Mouse (Mus musculus) gastrocnemius, adult 18-20 months (tissue): ENCODE data around the gene Slc25a42. TPM values are rescaled to one million over a fixed set of nuclear protein-coding genes. Genes with fewer than 3 reads are reported as not detected.
A peak's percentile ranks its signal among the peaks of the same experiment; 100 is the strongest.

ENCODE experiments used
- DNase-seq: peaks from one replicate; pipeline ENCODE4 v3.0.0; 2021; ENCODE audit warnings: low spot score
- long read RNA-seq, 2 experiments: library from polyadenylated mRNA; stranded (forward); transcript quantifications; one replicate each; pipeline ENCODE4 v2.0.0; 2021
- total RNA-seq, 2 experiments: library from RNA; stranded (reverse); gene quantifications; 2 replicates each; pipeline ENCODE4 v1.2.3; 2021

Gene Slc25a42
- total RNA-seq, result 10 to 100 TPM; 26.7 to 31.1 TPM
- long read RNA-seq, experiment 1, transcript Slc25a42-202 (8 exons, 3,196 nt), result major isoform, 6 of 10 reads
- long read RNA-seq, experiment 1, partial matches to known transcripts, result 0 of 10 reads
- long read RNA-seq, experiment 1, other reads (novel, unspliced or antisense), result 3 of 10 reads
- long read RNA-seq, experiment 2, partial matches to known transcripts, result 1 of 10 reads
- long read RNA-seq, experiment 2, other reads (novel, unspliced or antisense), result 2 of 10 reads

DNA sequence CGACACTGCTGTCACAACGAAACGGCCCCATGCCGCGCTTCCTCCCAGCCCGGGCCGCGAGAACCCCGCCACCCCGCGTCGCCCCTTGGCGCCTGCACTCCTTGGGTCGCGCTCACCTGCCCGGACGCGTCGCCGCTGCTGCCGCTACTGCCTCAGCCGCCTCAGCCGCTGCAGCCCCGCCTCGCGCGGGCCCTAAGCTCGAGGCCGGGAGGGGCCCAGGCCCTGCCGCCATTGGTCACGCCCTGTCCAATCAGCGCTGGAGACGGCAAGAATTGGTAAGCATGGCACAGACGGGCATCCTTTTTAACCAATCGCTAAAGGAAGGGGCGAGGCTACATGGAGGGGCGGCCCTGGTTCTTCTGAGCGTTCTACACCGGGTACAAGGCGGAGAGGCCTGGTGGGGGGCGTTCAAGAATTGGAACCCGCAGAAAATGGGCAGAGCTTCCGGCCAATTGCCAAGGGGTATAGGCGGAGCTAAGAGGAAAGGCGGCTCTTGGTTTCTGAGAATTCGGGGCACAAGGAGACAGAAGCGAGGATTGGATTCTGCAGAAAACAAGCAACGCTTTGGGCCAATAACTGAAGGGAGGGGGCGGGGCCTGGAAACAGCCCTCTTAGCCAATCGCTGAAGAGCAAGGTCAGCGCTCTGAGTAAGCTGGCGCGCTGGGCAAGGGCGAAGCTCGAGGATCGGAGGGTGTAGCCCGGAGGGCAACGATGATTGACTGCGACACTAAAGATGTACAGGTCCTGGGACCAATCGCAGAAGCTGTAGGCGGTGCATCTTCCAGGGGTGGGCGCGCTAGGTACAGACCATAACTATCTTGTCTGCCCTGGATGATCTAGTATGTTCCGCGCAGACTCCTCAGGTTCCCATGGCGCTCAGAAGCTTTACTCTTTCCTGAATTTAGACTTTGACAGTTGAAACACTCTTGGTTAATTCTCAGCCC, at the start of gene Slc25a42:
Gene Slc25a42 (minus strand): TSS at position 194 of the 944 bp plus-strand sequence.
- peak; percentile 99 for DNase-seq

DNA sequence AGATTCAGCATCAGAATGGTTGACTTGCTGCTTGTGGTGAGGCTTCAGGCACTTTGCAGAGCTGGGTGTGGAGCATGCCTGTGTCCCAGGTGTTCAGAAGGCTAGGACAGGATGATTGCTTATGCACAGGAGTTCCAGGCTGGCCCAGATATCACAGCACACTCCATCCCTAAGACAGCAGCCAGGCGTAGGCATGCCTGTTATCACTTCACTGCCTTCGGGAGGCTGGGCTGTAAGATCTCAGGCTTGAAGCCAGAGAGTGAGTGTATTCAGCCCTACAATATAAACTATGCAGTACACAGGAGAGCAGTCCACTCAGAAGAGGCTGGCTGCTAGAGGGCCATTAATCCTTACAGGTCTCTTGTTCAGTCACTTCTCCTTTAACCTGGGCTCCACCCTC, 46.9 kb upstream of the Slc25a42 start:
- DNase-seq, result no peak

DNA sequence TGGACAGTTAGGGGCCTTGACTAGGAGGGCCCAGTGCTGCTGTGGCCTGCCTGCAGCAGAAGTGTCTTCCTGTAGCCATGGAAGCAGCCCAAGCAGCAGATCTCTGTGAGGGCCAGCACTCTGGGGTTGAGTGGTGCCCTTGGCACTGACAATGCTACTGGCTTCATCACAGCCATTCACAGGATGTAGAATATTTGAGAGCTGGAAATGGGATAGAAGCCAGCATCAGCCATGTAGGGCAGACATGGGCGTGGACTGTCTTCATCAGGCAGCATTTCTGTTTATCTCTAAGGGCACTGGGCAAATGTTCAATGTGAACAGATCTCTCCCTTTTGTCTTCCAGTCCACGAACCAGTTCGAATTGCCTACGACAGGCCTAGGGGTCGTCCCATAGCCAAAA, 46.5 kb upstream of the Slc25a42 start:
- DNase-seq, result no peak

DNA sequence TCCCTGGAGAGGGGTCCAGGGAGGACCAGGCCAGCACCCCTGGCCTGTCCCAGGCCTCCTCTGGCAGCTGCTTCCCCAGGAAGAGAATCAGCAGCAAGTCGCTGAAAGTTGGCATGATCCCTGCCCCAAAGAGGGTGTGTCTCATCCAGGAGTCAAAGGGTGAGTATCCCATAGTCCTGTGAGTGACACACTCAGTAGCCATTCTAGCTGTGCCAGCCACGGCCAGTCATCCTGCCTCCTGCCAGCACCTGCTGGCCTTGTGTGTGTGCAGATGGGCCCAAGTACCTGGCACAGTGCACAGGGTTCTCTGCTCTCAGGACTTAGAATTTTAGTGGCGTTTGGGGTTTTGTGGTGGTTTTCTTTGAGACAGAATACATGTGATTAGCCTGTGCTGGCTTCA, 45.4 kb upstream of the Slc25a42 start:
- no peak for DNase-seq

DNA sequence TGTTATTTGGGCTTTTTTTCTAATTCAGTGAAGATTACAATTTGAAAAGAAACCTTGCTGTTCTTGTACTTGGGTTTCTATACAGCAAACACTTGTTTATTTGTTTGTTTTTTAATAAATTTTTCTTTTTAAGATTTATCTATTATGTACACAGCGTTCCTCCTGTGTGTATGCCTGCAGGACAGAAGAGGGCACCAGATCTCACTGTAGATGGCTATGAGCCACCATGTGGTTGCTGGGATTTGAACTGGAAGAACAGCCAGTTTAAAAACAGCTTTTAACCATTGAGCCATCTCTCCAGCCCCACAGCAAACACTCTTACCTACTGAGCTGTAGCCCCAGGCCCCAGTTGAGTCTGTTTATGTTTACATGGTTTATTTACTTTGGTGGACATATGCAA, 42.5 kb upstream of the Slc25a42 start:
- DNase-seq, result no peak

DNA sequence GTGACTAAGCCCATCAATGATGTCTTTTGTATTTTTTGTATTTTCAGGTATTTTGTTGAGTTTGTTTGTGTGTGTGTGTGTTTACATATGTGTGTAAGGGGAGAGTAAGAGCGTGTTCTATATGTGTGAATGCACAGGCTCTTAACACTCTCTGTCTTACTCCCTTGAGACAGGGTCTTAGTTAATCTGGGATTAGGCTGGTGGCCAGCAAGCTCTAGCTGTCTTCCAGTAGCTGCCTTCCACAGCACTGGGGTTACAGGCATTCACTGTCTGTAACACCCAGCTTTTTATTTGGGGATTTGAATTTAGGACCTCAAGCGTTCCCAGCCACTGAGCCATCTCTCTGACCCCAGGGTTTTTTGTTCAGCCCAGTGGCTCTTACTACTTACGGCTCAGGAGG, 35.7 kb upstream of the Slc25a42 start:
- DNase-seq, result no peak

DNA sequence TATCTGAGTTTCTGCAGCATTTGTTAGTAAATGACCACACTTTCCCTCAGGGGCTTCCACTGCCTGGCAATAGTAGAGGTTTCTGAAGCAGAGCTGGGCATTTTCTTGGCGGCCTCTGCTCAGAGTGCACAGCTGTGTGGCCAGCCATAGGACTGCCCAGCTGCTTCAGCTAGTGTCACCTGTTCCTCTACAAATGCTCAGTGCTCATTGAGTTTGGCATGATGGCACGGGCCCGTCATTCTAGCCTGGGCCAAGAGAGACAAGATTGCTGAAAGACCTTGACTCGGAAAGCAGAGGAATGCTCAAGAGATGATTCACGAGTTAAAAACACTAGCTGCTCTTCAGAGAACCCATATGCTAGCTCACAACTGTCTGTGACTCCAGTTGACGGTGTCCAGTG, 34.5 kb upstream of the Slc25a42 start:
- DNase-seq, result peak; percentile 19

GRCm38 (mm10) chr8:70240642-70241041, 28.5 kb upstream of the Slc25a42 start:
- no peak for DNase-seq

DNA sequence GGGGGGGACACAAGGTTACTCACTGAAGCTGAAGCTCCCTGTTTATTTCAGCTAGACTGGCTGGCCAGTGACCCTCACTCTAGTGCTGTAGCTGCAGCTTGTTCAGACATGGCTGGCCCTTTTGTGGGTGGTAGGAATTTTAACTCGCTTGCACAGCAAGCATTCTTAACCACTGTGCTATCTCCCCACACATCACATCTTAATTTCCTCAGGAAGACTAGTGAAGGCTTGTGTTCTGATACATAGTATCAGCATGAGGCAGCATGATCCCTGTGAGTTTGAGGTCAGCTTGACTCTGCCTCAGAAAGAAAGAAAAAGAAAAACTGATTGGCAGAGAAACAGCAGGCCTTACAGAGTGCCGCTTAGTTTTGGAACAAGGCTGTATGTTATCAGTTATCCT, 25.7 kb upstream of the Slc25a42 start:
- no peak for DNase-seq

GRCm38 (mm10) chr8:70234781-70235128, 22.6 kb upstream of the Slc25a42 start:
- no peak for DNase-seq

GRCm38 (mm10) chr8:70234080-70234780, 22.1 kb upstream of the Slc25a42 start, which contains the start of the genes Sugp2 and Armc6:
TSS of gene Sugp2 (plus strand) at chr8:70234226.
TSS of gene Armc6 (minus strand) at chr8:70234466.
- peak; percentile 94 for DNase-seq

DNA sequence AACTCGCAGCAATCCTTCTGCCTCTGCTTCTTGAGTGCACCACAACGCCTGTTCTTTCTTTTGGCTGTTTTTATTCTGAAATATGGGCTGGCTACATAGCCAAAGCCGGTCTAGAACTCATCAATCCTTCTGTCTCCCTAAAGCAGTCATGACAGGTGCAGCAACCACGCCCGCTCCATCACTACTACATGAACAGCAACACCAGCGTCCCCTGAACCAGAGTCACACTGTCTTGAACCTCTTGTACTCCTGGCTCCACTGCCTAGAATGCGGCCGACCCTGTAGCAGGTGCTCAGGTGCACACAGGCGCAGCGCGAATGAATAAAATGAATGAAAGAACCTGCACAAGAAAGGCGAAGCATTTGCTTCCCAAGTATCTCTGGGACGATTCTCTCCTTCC, 21.5 kb upstream of the Slc25a42 start:
- no peak for DNase-seq

- no peak for DNase-seq
These were observed 18.7 kb upstream of the Slc25a42 start for GRCm38 (mm10) chr8:70230837-70231236.

GRCm38 (mm10) chr8:70227997-70228396, 15.9 kb upstream of the Slc25a42 start:
- DNase-seq, result no peak

GRCm38 (mm10) chr8:70223341-70223740, 11.2 kb upstream of the Slc25a42 start:
- peak; percentile 70 for DNase-seq

DNA sequence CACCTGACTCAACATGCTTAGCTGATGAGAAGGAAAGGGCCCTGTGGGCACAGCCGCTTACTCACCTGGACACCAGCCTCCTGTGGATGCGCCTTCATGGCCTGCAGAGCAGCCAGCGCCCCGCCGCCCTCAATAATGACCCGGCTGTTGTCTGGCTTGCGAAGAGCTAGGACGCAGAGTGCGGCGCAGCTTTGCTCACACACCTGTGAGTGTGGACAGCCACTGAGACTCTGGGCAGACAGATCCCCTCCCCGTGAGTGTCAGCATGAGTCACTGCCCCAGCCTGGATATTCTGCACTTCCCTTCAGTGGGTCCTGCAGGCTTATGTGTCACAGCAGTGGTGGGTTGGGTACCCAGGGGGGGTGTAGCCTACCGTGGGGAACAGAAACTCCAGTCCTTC, 9.9 kb upstream of the Slc25a42 start:
- DNase-seq, result no peak

DNA sequence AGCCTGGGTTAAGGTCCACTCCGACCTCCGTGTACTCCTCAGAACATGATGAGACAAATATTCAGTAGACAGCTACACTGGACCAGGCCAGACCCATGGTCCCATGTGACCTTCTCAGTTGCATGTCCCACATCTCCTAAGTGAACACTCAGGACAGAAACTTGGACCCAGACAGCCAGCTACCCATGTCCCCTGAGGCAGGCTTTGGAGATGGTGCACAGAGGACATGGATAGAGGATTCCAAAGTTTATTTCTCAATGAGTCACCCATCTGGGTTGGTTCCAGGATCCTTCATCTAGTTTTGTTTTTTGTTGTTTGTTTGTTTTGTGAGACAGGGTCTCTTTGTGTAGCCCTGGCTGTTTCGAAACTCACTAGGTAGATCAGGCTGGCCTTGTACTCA, 8.8 kb upstream of the Slc25a42 start:
- no peak for DNase-seq

GRCm38 (mm10) chr8:70220236-70220840, 8.2 kb upstream of the Slc25a42 start:
- no peak for DNase-seq

DNA sequence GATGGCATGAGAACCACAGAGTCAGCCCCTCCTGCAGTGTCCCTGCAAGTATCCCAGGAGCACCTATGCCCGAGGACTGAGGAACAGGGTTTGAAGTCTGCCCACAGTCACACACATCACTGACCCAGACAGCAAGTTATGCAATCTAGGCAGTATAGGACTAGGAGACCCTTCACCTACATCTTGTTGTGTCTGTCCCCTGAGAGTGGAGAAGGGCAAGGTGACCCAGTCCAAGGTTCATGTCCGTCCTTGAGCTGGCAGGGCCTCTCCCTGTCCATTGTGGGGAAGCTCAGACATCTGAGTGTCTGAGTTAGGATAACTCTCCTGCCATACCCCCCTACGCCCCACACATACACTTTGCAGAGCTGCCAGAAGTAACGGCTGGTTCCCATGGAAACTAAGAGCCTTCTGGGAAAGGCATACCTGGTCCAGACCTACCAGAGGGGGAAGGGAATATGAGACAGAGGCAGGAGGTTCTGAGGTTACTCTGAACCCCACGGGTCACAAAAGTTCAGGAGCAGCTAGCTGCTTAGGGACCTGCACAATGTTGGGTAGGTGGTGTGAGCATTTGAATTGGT, 7.1 kb upstream of the Slc25a42 start:
- DNase-seq, result no peak

DNA sequence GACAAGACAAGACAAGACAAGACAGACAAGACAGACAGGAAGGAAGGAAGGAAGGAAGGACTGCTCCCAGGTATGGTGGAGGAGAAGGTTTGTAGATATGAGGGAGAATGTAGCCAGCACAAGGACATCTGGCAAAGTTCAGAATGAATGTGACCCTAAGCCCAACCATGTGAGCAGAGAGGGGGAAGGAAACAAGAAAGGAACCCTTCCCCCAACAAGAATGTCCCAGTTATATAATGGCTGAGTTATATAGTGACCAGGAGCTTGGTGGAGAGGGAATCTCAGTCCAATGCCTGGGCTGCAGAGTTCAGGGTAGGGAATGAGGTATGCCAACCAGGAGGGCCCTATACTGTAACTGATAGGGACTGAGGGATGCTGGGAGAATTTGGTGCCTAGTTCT, 5.3 kb upstream of the Slc25a42 start:
- no peak for DNase-seq

DNA sequence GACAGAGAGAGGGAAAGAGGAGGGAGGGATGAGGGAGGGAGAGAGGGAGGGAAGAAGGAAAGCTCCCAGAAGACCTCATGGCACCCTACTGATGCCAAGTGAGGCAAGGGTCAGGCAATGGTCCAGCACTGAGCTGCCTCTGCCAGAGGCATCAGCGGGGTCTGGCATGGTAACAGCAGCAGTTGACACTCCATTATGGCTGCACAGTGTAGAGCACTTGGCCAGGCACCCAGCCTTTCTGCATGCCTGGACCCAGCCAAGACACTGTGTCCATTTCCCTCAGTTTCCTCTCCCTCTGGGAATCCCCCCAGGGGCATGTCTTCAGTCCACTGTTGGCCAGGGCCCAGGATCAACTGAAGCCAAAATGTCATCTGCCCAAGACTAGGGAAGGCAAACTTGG, 4.5 kb upstream of the Slc25a42 start:
- DNase-seq, result peak; percentile 89
